Mouse (Mus musculus): Measurements from ENCODE around the gene Sec1. TPM values are rescaled to one million over a fixed set of nuclear protein-coding genes. Genes with fewer than 3 reads are reported as not detected.

Sec1 gene
- polyA plus RNA-seq, 1 experiment from 2014 or later, result 0.42 TPM

- H3K4me1 ChIP-seq, result peaks cover 17% of the 10 kb centered on the region
- WGBS, result 25% methylated on average over 10 of the region's 10 CpGs
- H3K4me3 ChIP-seq, result no peak overlapping the region
- ATAC-seq (ENCODE audit: borderline replicate concordance, extremely low read depth, low FRiP score, low TSS enrichment), result no peak
- no peaks in the 10 kb centered on the region for H3K36me3 ChIP-seq
- no peaks in the 10 kb centered on the region for H3K27me3 ChIP-seq
- H3K9me3 ChIP-seq, result no peaks in the 10 kb centered on the region
- no peak overlapping the region for H3K4me2 ChIP-seq
- no peak overlapping the region for H3K9ac ChIP-seq
- H3K27ac ChIP-seq, result no peak overlapping the region
These were observed 8.4 kb downstream of the Sec1 start for GRCm38 (mm10) chr7:45685811-45686210.

- Histone ChIP-seq H3K4me2 (no peak within 1 kb of the TSS), H3K36me3 (no peaks in the 10 kb centered on the region), H3K27me3 (no peaks in the 10 kb centered on the region), H3K4me1 (peaks cover 20% of the 10 kb centered on the region), H3K27ac (no peak within 1 kb of the TSS), H3K9ac (no peak within 1 kb of the TSS), H3K9me3 (no peaks in the 10 kb centered on the region), H3K4me3 (no peak within 1 kb of the TSS)
- no peak for ATAC-seq (ENCODE audit: borderline replicate concordance, extremely low read depth, low FRiP score, low TSS enrichment)
- 79% methylated on average over 7 of the region's 7 CpGs for WGBS
These were observed 10.7 kb downstream of the Sec1 start, which contains the start of gene Ntn5 for GRCm38 (mm10) chr7:45683396-45684050. Gene Ntn5 (plus strand): TSS chr7:45684022.

GRCm38 (mm10) chr7:45682144-45683126, 11.8 kb downstream of the Sec1 start:
- Histone ChIP-seq H3K27me3 (no peaks in the 10 kb centered on the region), H3K4me1 (peaks cover 20% of the 10 kb centered on the region), H3K4me2 (peak overlapping the region; percentile 44), H3K9ac (no peak overlapping the region), H3K27ac (peak overlapping the region; percentile 54), H3K4me3 (no peak overlapping the region), H3K36me3 (no peaks in the 10 kb centered on the region), H3K9me3 (no peaks in the 10 kb centered on the region)
- whole genome bisulfite sequencing, result 27% methylated on average over 14 of the region's 14 CpGs
- peak; percentile 55; the same call in 1 of the 2 replicates for ATAC-seq (ENCODE audit: borderline replicate concordance, extremely low read depth, low FRiP score, low TSS enrichment)

GRCm38 (mm10) chr7:45681046-45681736, 13.0 kb downstream of the Sec1 start:
- WGBS, result 66% methylated on average over 8 of the region's 8 CpGs
- H3K4me3 ChIP-seq, result no peak overlapping the region
- no peak overlapping the region for H3K4me2 ChIP-seq
- ATAC-seq (ENCODE audit: borderline replicate concordance, extremely low read depth, low FRiP score, low TSS enrichment), result no peak
- H3K27ac ChIP-seq, result peak overlapping the region; percentile 18
- H3K27me3 ChIP-seq, result no peaks in the 10 kb centered on the region
- no peaks in the 10 kb centered on the region for H3K36me3 ChIP-seq
- peaks cover 20% of the 10 kb centered on the region for H3K4me1 ChIP-seq
- H3K9me3 ChIP-seq, result no peaks in the 10 kb centered on the region
- H3K9ac ChIP-seq, result no peak overlapping the region

- Histone ChIP-seq H3K36me3 (no peaks in the 10 kb centered on the region), H3K4me2 (no peak overlapping the region), H3K9ac (no peak overlapping the region), H3K27ac (peak overlapping the region; percentile 35), H3K4me3 (no peak overlapping the region), H3K4me1 (peaks cover 13% of the 10 kb centered on the region; the same call in 1 of the 2 replicates), H3K27me3 (no peaks in the 10 kb centered on the region), H3K9me3 (no peaks in the 10 kb centered on the region)
- ATAC-seq (ENCODE audit: borderline replicate concordance, extremely low read depth, low FRiP score, low TSS enrichment), result no peak
- WGBS, result 63% methylated on average over 14 of the region's 14 CpGs
These were observed 14.1 kb downstream of the Sec1 start for GRCm38 (mm10) chr7:45679966-45680621.

GRCm38 (mm10) chr7:45678513-45678912, 15.7 kb downstream of the Sec1 start:
- ATAC-seq (ENCODE audit: borderline replicate concordance, extremely low read depth, low FRiP score, low TSS enrichment), result no peak
- H3K36me3 ChIP-seq, result no peaks in the 10 kb centered on the region
- no peak overlapping the region for H3K9ac ChIP-seq
- no peak overlapping the region for H3K4me2 ChIP-seq
- H3K27ac ChIP-seq, result no peak overlapping the region
- H3K4me1 ChIP-seq, result peaks cover 13% of the 10 kb centered on the region; the same call in 1 of the 2 replicates
- no peak overlapping the region for H3K4me3 ChIP-seq
- no peaks in the 10 kb centered on the region for H3K9me3 ChIP-seq
- 91% methylated on average over 14 of the region's 14 CpGs for WGBS
- H3K27me3 ChIP-seq, result no peaks in the 10 kb centered on the region

GRCm38 (mm10) chr7:45677627-45678295, 16.4 kb downstream of the Sec1 start:
- H3K4me2 ChIP-seq, result no peak overlapping the region
- H3K27ac ChIP-seq, result no peak overlapping the region
- H3K36me3 ChIP-seq, result no peaks in the 10 kb centered on the region
- peaks cover 13% of the 10 kb centered on the region; the same call in 1 of the 2 replicates for H3K4me1 ChIP-seq
- WGBS, result 46% methylated on average over 7 of the region's 7 CpGs
- no peak for ATAC-seq (ENCODE audit: borderline replicate concordance, extremely low read depth, low FRiP score, low TSS enrichment)
- no peaks in the 10 kb centered on the region for H3K9me3 ChIP-seq
- no peaks in the 10 kb centered on the region for H3K27me3 ChIP-seq
- H3K4me3 ChIP-seq, result no peak overlapping the region
- no peak overlapping the region for H3K9ac ChIP-seq

- 95% methylated on average over 9 of the region's 9 CpGs for WGBS
- H3K9ac ChIP-seq, result no peak overlapping the region
- H3K36me3 ChIP-seq, result no peaks in the 10 kb centered on the region
- H3K27ac ChIP-seq, result no peak overlapping the region
- H3K4me2 ChIP-seq, result no peak overlapping the region
- no peak overlapping the region for H3K4me3 ChIP-seq
- no peak for ATAC-seq (ENCODE audit: borderline replicate concordance, extremely low read depth, low FRiP score, low TSS enrichment)
- peaks cover 20% of the 10 kb centered on the region for H3K4me1 ChIP-seq
- no peaks in the 10 kb centered on the region for H3K9me3 ChIP-seq
- H3K27me3 ChIP-seq, result no peaks in the 10 kb centered on the region
These were observed 25.3 kb downstream of the Sec1 start for GRCm38 (mm10) chr7:45668921-45669320.

- Histone ChIP-seq H3K4me1 (peaks cover 20% of the 10 kb centered on the region), H3K9me3 (no peaks in the 10 kb centered on the region), H3K4me3 (no peak overlapping the region), H3K4me2 (no peak overlapping the region), H3K9ac (no peak overlapping the region), H3K36me3 (no peaks in the 10 kb centered on the region), H3K27ac (no peak overlapping the region), H3K27me3 (no peaks in the 10 kb centered on the region)
- ATAC-seq (ENCODE audit: borderline replicate concordance, extremely low read depth, low FRiP score, low TSS enrichment), result no peak
- 63% methylated on average over 14 of the region's 14 CpGs for WGBS
These were observed 26.4 kb downstream of the Sec1 start for GRCm38 (mm10) chr7:45667761-45668160.

- peaks cover 20% of the 10 kb centered on the region for H3K4me1 ChIP-seq
- no peak for ATAC-seq (ENCODE audit: borderline replicate concordance, extremely low read depth, low FRiP score, low TSS enrichment)
- 78% methylated on average over 7 of the region's 7 CpGs for WGBS
- H3K9me3 ChIP-seq, result no peaks in the 10 kb centered on the region
- H3K27me3 ChIP-seq, result no peaks in the 10 kb centered on the region
- no peak within 1 kb of the TSS for H3K4me3 ChIP-seq
- no peak within 1 kb of the TSS for H3K9ac ChIP-seq
- H3K36me3 ChIP-seq, result no peaks in the 10 kb centered on the region
- no peak within 1 kb of the TSS for H3K27ac ChIP-seq
- peak within 1 kb of the TSS; percentile 11; the same call in 1 of the 2 replicates for H3K4me2 ChIP-seq
These were observed 28.0 kb downstream of the Sec1 start, which contains the start of gene Fut2 for GRCm38 (mm10) chr7:45666161-45666560. Gene Fut2 (minus strand): TSS chr7:45666394.
